Mouse (Mus musculus) layer of hippocampus, postnatal 36 days (tissue): ENCODE results near the gene Boll. TPM values are rescaled to one million over a fixed set of nuclear protein-coding genes. Genes with fewer than 3 reads are reported as not detected.
A peak's percentile ranks its signal among the peaks of the same experiment; 100 is the strongest.
"Not testable (repeated sequence)": the region's sequence is repeated elsewhere in the genome, so short reads cannot be mapped to it uniquely, and the experiment has no call there.

Source experiments
- DNase-seq, 2 experiments: peaks; one replicate each; pipeline ENCODE4 v3.0.0; 2022
- total RNA-seq, 2 experiments: library from RNA; stranded (reverse); gene quantifications; 2 replicates each; pipeline ENCODE4 v1.2.3; 2021

Boll gene
- total RNA-seq: under 1 TPM in 1 of 2 experiments, not detected in 1; 0.83 TPM

DNA sequence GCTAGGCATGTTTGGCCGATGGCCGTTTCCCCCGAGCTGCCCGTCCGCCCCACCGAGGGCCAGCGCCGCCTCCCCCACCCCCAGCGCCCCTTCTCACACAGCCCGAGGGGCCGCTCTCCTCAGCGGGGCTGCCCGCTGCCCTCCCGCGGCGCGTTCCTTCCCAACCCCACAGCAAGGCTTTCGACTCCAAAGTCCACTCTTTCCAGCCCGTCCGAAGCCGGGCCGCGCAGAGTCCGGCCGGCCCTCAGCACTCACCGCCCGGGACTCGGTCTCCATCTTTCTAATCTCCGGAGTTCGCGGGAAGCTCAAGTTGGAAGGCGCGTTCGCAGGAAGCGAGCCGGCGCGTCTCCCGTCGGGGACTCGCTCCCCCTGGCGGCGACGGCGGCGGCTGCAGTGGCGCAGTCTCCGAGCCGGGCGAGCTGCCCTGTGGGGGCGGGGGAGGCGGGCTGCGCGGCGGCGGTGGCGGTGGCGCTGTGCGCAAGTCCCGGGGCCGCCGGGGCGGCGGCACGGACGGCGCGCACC is at the start of gene Boll:
TSS of gene Boll (minus strand) at position 426 of the 522 bp plus-strand sequence.
- peak; percentile 37 to 51 for DNase-seq

DNA sequence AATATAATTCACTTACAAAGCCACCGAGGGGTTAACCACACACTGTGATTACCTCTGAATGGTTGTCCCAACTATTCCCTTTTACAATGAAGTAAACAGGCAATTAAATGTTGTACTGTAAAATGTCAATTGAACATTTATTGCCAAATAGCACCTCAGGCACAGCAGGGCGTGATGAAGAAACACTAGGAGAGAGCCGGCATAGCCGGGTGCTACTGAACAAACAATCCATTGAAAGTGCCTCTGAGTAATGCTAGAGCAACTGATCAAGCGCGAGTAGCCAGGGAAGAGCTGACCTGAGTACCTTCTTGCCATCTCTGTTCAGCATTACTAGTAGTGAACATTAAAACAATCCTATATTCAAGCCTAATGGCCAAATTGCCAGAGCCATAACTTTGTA is 49.3 kb upstream of the Boll start:
- no peak for DNase-seq

DNA sequence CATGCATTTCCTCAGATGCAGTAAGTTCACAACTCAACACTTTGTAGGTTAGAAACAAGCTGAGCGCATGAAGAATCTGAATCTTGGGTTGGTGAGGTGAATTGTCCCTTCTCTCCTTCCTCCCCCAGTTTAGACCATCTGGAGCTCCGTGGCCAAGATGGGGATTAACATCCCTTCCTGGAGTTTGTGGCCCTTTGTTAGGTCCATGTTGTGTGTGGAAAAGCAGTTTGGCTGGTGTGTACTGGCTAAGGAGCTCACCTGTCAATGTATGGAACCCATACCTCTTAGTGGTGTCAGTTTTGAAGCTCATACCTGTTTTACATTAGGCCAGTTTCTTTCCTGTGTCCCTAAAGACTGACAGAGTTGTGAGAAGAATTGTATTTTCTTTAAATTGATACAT is 47.8 kb upstream of the Boll start:
- DNase-seq: no peak

DNA sequence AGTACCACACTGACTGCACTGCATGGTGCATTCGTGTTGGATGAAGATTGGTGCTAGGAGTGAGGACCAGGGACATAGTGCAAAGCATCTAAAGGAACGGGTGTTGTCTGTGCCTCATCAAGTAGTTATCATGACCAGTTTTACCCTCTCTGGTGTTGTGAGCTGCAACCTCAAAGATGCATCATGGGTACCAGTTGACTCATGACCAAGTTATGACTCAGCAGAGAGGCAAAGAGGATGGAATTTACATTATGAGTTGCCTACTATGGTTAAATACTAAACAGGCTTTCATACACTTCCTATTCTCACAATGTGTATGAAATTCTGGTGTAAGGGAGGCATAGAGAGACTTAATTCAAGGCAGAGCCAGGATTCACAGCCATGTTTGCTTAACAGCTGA is 47.4 kb upstream of the Boll start:
- no peak for DNase-seq

DNA sequence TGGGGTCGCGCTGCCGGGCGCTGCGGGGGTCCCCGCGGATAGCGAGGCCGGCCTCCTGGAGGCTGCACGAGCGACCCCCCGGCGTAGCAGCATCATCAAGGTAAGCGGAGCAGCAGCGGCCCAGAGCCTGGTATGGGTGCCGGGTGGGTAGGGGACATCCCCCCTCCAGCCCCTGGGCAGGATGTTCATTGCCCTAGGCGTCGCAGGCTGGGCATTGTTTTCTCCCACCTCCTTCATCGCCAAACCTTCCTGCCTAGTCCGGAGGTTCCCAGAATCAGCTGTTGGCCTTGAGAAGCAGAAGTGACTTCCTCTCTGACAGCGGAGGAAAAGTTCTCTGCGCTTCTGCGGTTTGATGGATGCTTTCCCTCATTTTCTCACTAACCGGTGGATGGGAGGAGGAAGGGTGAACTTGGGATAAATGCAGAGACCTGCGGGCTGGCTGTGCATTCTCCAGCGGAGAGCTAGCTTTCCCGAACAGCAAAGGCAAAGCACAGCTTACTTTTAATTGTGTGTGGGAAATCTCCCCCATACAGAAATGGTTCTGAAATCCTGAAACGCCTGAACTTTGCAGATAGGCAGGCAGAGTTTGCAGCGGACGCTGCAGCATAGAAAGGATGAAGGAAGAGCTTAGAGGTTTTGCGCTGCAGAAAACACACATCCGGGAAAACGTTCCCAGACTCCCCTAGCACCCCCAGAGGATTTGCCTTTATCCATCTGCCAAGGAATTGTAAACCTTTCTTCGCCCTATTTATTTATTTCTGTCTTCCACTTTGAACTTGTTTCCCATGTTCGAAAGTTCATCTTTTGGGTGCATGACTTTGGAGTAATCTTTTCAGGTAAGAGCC is 43.5 kb upstream of the Boll start:
- peak; percentile 27 to 43 for DNase-seq

DNA sequence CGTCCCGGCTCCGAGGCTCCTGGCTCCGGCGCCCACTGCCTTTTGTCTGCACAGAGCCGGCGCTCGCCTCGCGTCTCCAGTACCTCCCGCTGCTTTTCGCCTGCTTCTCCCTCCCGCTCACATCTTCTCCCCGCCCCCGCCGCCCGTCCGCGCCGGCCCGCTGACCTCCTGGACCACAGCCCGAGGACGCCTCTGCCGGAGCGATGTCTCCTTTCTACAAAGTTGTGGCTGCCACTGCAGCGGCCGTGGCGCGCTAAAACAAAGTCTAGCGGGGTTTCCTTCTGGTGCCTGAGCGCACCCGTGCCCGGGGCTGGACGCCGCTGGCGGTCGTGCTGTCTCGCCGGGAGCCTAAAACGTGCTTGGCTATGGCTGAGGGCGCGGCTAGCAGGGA is 42.7 kb upstream of the Boll start:
- DNase-seq: peak in 1 of 2 experiments; percentile 76

DNA sequence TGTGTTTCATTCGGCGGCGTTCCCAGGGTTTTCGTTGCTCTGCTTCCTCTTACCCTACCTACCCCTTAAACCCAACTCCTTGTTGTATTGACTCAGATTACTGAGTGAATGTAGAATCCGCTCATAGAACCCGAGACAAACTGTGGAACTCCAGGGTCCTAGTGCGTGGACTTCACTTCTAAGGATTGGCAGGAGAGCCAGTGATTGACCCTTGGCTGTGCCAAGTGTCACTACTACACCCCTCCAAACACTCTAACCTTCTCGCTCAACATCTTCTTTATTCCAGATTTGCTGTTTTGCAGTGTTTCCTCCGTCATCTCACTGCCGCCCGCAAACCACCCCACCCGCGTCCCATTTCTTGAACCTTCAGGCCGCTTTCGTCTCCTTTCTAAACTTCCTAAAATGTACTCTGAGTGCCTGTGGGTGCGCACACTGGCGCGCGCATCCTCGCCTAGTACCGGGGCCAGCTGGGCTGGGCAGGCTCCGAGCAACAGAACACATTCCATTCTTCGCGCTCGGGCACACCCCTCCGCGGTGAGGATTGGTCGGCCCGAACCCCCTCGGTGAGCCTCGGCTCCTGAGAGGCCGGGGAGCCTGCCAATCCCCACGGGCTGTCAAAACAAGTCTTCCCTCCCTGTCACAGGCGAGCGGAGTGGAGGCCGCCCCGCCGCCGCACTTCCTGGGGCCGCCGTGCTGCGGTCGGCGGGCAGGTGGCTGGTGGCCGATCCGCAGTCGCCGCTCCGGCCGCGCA is 42.2 kb upstream of the Boll start, which contains the start of gene Plcl1:
TSS of gene Plcl1 (plus strand) at position 650 of the 751 bp plus-strand sequence.
- DNase-seq: peak; percentile 96 to 97

DNA sequence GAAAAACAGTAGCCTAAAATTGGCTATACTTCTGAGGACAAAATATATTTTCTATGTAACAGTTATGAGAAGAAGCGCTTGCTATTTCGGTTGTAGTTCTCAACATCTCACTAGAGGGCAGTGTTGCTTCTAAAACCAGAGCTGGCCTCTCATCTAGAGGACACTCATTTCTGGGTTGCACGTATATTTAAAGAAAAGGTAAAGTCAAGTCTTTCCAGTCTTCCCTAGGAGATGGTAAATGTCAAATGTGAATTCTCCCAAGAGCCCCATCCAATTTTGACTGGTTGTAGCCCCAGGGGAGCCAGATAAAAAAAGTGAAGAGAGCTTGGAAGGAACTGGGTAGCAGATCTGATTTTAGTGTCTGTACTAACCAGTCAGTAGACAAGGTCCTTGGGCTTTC is 41.2 kb upstream of the Boll start:
- DNase-seq: peak; percentile 20 to 50

DNA sequence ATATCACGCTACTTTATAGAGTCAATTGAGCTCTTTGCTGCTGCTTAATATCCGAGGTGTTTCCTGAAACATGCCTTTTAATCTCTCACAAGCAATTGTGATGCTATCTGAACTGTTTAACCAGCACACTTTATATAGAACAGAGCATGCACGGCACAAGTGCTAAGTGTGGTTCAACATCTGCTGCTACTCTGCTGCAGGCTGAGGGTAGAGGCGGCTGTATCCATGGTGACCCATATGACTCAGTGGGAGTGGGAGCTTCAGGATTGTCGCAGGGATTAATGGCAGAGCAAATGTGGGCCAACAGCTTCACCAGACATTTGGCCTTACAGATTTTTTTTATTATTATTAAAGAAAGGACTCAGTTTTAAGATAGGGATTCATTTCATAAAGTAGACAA is 36.6 kb upstream of the Boll start:
- peak; percentile 31 to 64 for DNase-seq

DNA sequence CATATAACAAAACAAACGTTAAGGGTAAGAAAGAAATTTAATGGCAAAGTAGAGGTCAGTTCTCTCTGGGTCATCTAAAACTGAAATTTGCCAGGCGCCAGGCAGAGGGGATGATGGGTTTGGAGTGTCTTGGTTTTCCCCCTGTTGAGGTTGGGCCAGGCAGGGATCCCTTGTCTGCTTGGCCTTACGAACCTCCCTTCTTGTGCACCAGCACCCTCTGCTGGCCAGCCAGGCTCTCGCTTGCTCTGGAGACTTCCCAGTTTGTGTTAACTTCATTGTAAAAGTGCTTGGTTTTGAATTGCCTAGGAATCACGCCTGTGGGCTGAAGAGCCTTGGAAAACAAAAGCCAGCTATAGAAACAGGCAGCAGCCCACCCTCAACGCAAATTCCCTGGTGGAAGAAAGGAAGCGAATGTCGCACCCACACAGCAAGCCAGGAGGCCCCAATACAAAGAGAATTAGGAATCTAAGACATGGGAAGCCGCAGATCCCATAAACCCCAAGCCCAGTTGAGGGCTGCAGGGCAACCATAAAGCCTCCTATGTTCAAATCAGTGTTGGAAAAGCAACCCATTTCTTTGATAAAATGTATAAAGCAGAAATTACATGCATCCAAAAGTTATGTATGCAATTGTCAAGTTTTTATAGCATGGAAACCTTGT is 20.0 kb upstream of the Boll start:
- peak; percentile 78 to 82 for DNase-seq

DNA sequence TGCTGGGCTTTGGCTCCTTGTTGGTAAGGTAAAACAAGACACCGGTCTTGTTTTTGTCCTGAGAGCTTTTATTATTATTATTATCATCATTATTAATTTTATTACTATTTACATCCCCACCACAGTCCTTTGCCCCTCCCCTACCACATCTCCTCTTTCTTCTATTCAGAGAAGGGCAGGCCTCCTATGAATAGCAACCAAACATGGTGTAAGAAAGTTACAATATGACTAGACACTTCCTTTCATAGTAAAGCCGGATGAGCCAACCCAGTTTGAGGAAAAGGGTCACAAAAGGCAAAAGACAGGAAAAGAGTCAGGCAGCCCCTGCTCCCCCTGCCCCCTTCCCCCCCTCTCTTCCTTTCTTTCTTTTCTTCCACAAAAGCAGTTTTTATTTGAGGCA is 17.3 kb upstream of the Boll start:
- no peak for DNase-seq

DNA sequence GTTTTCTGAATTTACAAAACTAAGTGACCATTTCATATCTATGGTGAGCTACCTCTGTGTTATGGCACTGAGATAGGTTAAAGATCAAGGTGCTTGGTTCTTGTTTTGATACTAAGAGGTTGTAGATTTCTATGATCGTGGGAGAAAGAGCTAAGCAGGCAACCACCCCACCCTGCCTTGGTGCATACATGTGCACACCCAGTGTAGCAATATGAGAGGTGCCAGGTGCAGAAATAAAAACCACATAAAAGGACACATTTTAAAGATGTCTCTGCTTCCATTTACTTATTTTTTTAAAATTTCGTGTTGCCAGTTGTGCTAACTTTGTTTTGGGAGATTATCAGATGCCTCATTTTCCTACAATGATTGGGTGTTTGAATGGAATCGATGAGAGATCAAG is 9.4 kb upstream of the Boll start:
- DNase-seq: no peak

DNA sequence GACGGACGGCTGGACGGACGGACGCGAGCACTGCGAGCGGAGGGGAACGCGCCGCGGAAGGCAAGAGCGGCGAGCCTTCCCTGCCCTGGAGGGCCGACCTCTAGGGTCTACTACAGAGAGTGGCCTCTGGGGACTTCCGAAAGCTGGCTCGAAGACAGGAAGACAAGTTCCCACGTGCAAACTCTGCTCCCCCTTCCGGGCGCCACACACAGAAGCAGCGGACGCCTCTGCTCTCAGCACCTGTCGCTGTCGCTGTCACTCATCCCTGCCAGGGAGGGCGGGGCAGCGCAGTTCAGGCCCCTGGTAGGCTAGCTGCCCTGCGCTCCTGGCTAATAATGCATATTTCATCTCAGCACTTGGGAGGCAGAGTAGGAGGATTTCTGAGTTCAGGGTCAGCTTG is 317 bp upstream of the Boll start:
- DNase-seq: no peak

DNA sequence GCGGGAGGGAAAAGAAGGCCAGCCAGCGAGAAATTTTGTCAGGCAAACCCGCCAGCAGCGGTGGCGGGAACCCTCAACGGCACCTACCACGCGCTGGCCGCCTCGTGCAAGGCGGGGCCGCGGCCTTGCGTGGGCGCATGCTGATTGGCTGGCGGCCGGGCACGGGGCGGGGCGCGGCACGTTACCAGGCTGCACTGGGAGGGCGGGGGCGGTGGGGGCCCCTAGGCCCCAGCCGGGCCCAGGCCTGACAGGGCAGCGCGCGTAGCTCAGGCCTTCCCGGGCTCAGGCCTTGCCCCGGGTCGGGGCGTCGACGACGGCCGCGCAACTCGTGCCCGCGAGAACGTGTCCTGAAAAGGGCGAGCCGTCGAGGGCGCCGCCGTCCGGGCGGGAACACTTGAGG is 635 bp downstream of the Boll start:
- DNase-seq: no peak

DNA sequence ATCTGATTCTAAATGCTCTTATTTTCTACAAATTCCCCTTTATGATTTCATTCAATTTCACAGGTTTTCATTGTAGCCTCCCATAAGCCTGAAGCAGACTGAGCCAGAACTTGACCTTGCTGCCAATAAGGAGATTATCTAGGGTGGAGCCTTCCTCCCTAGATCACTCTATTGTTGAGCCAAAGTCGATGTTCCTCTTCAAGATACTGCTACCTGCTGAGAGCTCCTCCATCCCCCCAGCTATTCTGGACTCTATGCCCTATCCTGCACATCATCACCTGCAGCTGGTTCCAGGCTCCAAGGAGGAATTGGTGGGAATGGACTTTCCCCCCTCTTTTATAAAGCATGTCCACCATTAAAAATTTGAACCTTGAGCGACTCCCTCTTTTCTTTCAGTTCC is 11.4 kb downstream of the Boll start:
- not testable (repeated sequence) for DNase-seq

DNA sequence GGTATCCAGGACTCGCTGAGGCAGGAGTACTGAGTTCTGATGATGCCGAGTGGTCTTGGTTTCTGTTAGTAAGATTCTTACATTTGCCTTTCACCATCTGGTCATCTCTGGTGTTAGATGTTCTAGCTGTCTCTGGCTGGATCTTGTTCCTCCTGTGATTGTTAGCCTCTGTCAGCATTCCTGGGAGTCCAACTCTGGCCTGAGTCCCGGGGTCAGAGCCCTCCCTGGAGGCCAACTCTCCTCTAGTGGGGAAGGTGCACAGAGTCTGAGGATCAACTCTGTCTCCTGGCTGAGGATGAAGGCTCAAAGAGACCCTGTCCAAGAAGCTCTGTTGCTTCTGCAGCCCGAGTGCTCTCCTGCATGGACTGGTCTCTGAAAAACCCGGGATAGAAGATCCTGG is 37.8 kb downstream of the Boll start:
- DNase-seq: not testable (repeated sequence)

DNA sequence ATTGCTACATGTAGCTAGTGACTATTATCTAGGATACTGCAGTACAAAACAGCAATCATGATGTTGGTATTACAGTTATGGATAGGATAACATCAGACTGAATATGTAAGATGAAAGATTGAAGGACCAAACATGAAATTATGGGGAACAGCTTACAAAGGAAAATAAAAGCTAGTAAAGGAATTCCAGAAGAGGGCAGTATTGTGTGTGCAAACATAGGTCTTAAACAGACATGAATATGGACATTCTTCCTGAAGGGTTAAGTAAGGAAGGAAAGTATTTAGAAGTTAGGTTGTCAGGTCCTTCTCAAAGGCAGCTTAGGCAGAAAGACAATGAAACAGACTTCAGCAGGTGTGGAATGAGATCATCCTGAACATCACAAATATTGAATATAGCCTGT is 62.2 kb downstream of the Boll start:
- DNase-seq: no peak

DNA sequence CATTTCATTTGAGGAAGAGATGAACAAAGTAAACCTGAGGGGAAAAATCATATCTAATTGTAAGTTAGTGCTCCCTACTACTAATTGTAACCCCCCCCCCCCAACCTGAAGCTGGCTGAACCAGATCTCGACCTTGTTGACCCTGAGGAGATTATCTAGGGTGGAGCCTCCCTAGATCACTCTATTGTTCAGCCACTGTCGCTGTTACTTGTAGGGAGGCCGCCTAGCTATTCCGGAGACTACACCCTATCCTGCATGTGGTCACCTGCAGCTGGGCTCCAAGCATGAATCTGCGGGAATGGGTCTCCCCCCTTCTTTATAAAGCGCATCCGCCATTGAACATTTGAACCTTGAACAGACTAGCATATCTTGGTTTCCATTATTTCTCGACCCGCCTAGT is 84.2 kb downstream of the Boll start:
- DNase-seq: no peak

DNA sequence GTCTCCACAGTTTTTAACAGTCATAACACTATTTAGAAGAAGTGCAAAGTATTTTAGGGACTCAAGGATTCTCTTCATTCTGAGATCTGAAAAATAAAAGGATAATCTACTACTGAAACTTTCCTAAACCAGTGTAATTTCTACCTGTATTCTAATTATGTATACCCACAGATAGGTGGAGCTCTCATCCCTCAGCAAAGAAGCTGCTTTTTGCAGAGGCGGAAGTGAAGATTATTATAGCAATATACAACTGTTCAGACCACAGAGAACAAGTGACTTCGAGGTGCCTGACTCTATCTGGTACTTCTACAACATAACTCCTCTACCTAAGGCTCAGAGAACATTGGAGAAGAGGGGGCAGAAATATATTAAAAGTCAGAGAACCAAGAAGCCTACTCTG is 97.8 kb downstream of the Boll start:
- DNase-seq: no peak

DNA sequence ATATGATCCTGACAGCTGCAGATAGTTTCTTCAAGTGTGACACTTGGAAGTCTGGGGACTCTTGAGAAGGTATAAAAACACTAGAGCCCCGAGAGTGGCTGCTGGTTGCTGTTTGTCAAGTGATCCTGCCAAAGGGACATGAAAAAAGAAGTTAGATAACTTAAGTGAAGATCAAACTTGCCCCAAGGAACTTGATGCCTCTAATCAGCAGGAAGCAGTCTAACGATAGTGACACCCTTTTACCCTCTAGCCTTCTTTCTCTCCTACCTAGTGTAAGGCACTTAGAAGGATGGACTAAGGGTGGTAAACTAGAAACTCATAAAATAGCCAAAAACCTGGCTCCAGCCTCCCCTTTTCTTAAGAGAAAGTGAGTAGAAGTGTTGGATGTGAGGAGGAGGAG is 98.9 kb downstream of the Boll start:
- no peak for DNase-seq

DNA sequence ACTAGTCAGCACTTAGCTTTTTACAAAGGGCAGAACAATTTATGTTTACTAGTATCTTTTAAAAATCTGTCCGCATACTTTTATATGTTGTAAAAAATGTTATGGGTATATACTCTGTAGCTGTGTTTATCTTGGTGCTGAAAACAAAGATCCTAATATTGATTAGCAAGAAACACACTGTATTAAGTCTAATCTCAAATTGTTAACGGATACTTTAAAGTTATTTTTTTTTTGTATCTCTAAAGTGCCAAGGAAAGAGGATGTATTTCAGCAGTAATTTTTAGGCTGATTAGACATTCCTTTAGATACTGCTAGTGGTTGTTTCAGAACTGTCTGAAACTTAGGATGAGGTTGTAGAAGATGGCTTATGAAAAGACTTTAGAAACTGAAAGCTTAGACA is 116.9 kb downstream of the Boll start:
- no peak for DNase-seq

DNA sequence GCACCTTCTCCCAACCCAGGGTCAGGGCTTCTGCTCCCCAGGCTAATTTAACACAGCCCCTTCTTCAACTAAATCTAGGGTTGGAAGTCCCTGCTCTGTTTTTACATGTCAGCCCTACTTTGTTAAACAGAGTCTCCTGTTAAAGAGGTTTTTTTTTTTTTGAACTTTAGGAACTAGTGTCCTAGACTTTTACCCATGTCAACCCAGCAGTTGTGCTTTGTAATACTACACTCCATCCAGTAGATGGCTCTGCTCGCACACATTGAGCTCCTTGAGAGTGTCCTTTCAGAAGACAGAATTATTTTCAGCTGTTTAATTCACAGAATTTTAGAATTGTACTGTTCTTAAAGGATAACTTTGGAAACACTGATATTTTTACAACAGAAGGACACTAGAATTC is 124.0 kb downstream of the Boll start:
- no peak for DNase-seq

DNA sequence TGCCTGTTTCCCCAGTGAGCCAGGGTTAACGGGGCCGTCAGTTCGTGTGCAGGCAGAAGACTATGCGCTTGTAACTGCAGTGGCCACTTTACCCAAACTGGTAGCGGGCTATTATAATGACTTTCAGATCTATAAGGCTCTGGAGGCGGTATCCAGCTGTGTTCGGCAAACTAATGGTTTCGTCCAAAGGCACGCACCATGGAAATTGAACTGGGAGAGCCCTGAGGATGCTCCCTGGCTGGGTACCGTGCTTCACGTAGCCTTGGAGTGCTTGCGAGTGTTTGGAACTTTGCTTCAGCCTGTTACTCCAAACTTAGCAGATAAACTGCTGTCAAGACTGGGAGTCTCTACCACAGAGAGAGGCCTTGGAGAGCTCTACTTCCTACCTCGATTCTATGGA is 124.8 kb downstream of the Boll start:
- DNase-seq: no peak
